Mouse (Mus musculus): ENCODE results near the gene Trim41.

DNA sequence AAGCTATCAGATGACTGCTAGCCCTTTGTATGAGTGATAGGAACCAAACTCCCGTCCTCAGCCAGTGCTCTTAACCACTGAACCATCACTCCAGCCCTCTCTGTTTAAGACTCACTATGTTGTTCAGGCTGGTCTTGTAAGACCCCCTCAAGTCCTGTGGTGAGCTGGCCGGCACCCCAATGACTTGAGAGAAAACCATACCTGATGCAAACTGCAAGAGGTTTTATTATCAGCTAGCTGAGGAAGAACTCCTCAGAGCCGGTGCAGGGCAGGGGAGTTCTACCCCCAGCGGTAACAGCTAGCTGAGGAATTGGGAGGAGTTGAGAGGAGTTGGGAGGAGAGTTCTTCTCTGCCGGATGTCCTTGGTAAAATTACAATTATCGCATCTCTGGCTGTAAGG is 10.8 kb upstream of the Trim41 start:
- no peak for TF ChIP-seq GATA1 (IDR thresholded peaks at IDR 0.05; ENCODE audit: low read length)
- no peak for TF ChIP-seq TAL1 (IDR thresholded peaks at IDR 0.05; ENCODE audit: low read length)

Data from erythroblast, embryonic 14.5 days (primary cell).